Mouse (Mus musculus): Measurements from ENCODE around the gene Iqch.

- TF ChIP-seq POLR2A (IDR thresholded peaks at IDR 0.05; ENCODE audit: insufficient read depth, low read depth, low read length) = no peak
- no peak for TF ChIP-seq CTCF (IDR thresholded peaks at IDR 0.05)
Observed at GRCm38 (mm10) chr9:63523251-63523936, 78.9 kb downstream of the Iqch start.

All from heart, adult 2 months (tissue).